Mouse (Mus musculus): ENCODE results near the gene Fgfr2.

Fgfr2 gene

GRCm38 (mm10) chr7:131776191-131776752 is 1346.9 kb downstream of the Fgfr2 start:
- no peak for DNase-seq

GRCm38 (mm10) chr7:131757922-131758321 is 1365.2 kb downstream of the Fgfr2 start:
- DNase-seq: no peak

- DNase-seq: no peak
Measured at GRCm38 (mm10) chr7:131747152-131748010, 1375.8 kb downstream of the Fgfr2 start.

GRCm38 (mm10) chr7:131746752-131747151 is 1376.4 kb downstream of the Fgfr2 start:
- DNase-seq: peak in 1 of 2 experiments; percentile 9

GRCm38 (mm10) chr7:131743193-131743592 is 1380.0 kb downstream of the Fgfr2 start:
- no peak for DNase-seq

GRCm38 (mm10) chr7:131722783-131723575 is 1400.2 kb downstream of the Fgfr2 start:
- DNase-seq: no peak

- DNase-seq: no peak
Measured at GRCm38 (mm10) chr7:131722316-131722715, 1400.8 kb downstream of the Fgfr2 start.

- DNase-seq: no peak
Measured at GRCm38 (mm10) chr7:131718280-131718679, 1404.9 kb downstream of the Fgfr2 start.

- no peak for DNase-seq
Measured at GRCm38 (mm10) chr7:131713076-131713475, 1410.1 kb downstream of the Fgfr2 start.

GRCm38 (mm10) chr7:131696889-131697288 is 1426.3 kb downstream of the Fgfr2 start:
- no peak for DNase-seq

GRCm38 (mm10) chr7:131687324-131687723 is 1435.8 kb downstream of the Fgfr2 start:
- no peak for DNase-seq

- no peak for DNase-seq
Measured at GRCm38 (mm10) chr7:131677126-131677525, 1446.0 kb downstream of the Fgfr2 start.

GRCm38 (mm10) chr7:131670586-131670985 is 1452.6 kb downstream of the Fgfr2 start:
- DNase-seq: no peak

- no peak for DNase-seq
Measured at GRCm38 (mm10) chr7:131669326-131669725, 1453.8 kb downstream of the Fgfr2 start.

GRCm38 (mm10) chr7:131660726-131661125 is 1462.4 kb downstream of the Fgfr2 start:
- no peak for DNase-seq

- DNase-seq: no peak
Measured at GRCm38 (mm10) chr7:131656017-131656416, 1467.1 kb downstream of the Fgfr2 start.

GRCm38 (mm10) chr7:131653416-131653815 is 1469.7 kb downstream of the Fgfr2 start:
- DNase-seq: no peak

GRCm38 (mm10) chr7:131651921-131652694 is 1471.0 kb downstream of the Fgfr2 start:
- no peak for DNase-seq

- DNase-seq: no peak
Measured at GRCm38 (mm10) chr7:131650277-131650676, 1472.9 kb downstream of the Fgfr2 start.

GRCm38 (mm10) chr7:131648276-131648675 is 1474.9 kb downstream of the Fgfr2 start:
- no peak for DNase-seq

- DNase-seq: no peak
Measured at GRCm38 (mm10) chr7:131647583-131647982, 1475.6 kb downstream of the Fgfr2 start.

GRCm38 (mm10) chr7:131644586-131644985 is 1478.6 kb downstream of the Fgfr2 start:
- no peak for DNase-seq

GRCm38 (mm10) chr7:131644051-131644450 is 1479.1 kb downstream of the Fgfr2 start:
- peak in 1 of 2 experiments; percentile 6 for DNase-seq
